Mouse (Mus musculus): ENCODE measurements at regions not wholly inside any gene's neighbourhood (a gene's known extent, or its start where the extent isn't known, plus 50 kb on each side); places are given as distances from the start of the nearest gene placed in this dataset.

DNA sequence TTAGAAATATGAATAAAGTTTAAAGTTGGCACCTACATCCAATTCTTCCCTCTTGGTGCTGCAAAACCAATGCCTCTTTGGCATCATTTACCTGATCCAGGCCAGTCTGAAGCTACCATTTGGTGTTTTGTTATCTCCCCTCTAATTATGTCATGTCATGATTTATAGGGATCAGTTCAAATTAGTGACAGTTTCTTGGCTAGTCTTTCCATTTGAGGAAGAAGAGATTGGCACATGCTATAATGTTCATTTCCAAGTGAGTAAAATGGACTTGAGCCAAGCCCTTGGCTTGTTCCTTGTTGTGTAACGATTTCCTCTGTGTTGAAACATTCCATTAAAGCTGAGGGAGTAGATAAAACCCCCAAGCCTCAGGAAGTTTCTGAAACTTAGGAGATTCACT lies 201.8 kb upstream of the BC030870 start:
- no peak for TF ChIP-seq POLR2A (IDR thresholded peaks at IDR 0.05; ENCODE audit: borderline replicate concordance, insufficient read depth, low read length)
- no peak for TF ChIP-seq CTCF (IDR thresholded peaks at IDR 0.05; ENCODE audit: borderline replicate concordance, insufficient read depth, low read depth, low read length)

Data from cerebellum, adult 2 months (tissue).